Mouse (Mus musculus) C2C12 (cell line): ENCODE measurements around the gene Zdhhc22.

Experiments
- CTCF ChIP-seq: IDR thresholded peaks from one replicate; pipeline ENCODE4 v1.5.1; 2011; ENCODE audit not compliant: control insufficient read depth, insufficient read depth, insufficient read length
- MAX ChIP-seq: IDR thresholded peaks from one replicate; pipeline ENCODE4 v1.6.1; 2011; ENCODE audit warnings: mild to moderate bottlenecking, control low read depth
- MYOG ChIP-seq: IDR thresholded peaks from one replicate; pipeline ENCODE4 v1.6.1; 2011; ENCODE audit not compliant: control insufficient read depth, insufficient read length; ENCODE audit errors: extremely low read depth
- USF1 ChIP-seq: IDR thresholded peaks from one replicate; pipeline ENCODE4 v1.6.1; 2011; ENCODE audit warnings: low read depth, mild to moderate bottlenecking, control low read depth, moderate library complexity

GRCm38 (mm10) chr12:86977833-86978232 is 12.4 kb downstream of the Zdhhc22 start:
- TF ChIP-seq CTCF (no peak), MYOG (no peak), USF1 (no peak), MAX (no peak)
